Mouse (Mus musculus): ENCODE results near the gene Rnf220. TPM values are rescaled to one million over a fixed set of nuclear protein-coding genes. Genes with fewer than 3 reads are reported as not detected.

The Rnf220 gene
- total RNA-seq, 4 experiments from 2014 or later, result 95.3 to 135 (median 115) TPM

GRCm38 (mm10) chr4:117330836-117331475 is 165.9 kb downstream of the Rnf220 start:
- peak; percentile 80 for DNase-seq

GRCm38 (mm10) chr4:117330132-117330531 is 166.7 kb downstream of the Rnf220 start:
- DNase-seq, result no peak

GRCm38 (mm10) chr4:117326915-117327314 is 169.9 kb downstream of the Rnf220 start:
- DNase-seq, result no peak

GRCm38 (mm10) chr4:117325076-117325475 is 171.8 kb downstream of the Rnf220 start:
- no peak for DNase-seq

- DNase-seq, result no peak
These were observed 173.1 kb downstream of the Rnf220 start for GRCm38 (mm10) chr4:117323515-117324344.

- DNase-seq, result no peak
These were observed 175.8 kb downstream of the Rnf220 start for GRCm38 (mm10) chr4:117321011-117321410.

GRCm38 (mm10) chr4:117318508-117318907 is 178.3 kb downstream of the Rnf220 start:
- no peak for DNase-seq

- no peak for DNase-seq
These were observed 179.1 kb downstream of the Rnf220 start for GRCm38 (mm10) chr4:117317701-117318190.

GRCm38 (mm10) chr4:117316800-117317199 is 180.1 kb downstream of the Rnf220 start:
- no peak for DNase-seq

GRCm38 (mm10) chr4:117314849-117315500 is 181.9 kb downstream of the Rnf220 start:
- no peak for DNase-seq

GRCm38 (mm10) chr4:117313085-117313424 is 183.8 kb downstream of the Rnf220 start:
- DNase-seq, result no peak

GRCm38 (mm10) chr4:117312416-117313084 is 184.3 kb downstream of the Rnf220 start:
- DNase-seq, result no peak

- no peak for DNase-seq
These were observed 185.0 kb downstream of the Rnf220 start for GRCm38 (mm10) chr4:117311891-117312290.

GRCm38 (mm10) chr4:117309427-117309826 is 187.4 kb downstream of the Rnf220 start:
- DNase-seq, result no peak

GRCm38 (mm10) chr4:117307270-117307669 is 189.6 kb downstream of the Rnf220 start:
- DNase-seq, result no peak

GRCm38 (mm10) chr4:117305461-117305860 is 191.4 kb downstream of the Rnf220 start:
- DNase-seq, result no peak

- DNase-seq, result no peak
These were observed 192.4 kb downstream of the Rnf220 start for GRCm38 (mm10) chr4:117304239-117305025.

- no peak for DNase-seq
These were observed 193.1 kb downstream of the Rnf220 start for GRCm38 (mm10) chr4:117303581-117304238.

- no peak for DNase-seq
These were observed 194.6 kb downstream of the Rnf220 start for GRCm38 (mm10) chr4:117302027-117302806.

- no peak for DNase-seq
These were observed 196.9 kb downstream of the Rnf220 start for GRCm38 (mm10) chr4:117299921-117300320.

Measured in adrenal gland, adult 8-10 months (tissue).